Mouse (Mus musculus): ENCODE measurements around the gene Ccdc9. TPM values are rescaled to one million over a fixed set of nuclear protein-coding genes. Genes with fewer than 3 reads are reported as not detected.
"Not testable (repeated sequence)": the region's sequence is repeated elsewhere in the genome, so short reads cannot be mapped to it uniquely, and the experiment has no call there.

Gene Ccdc9
- polyA plus RNA-seq, 1 experiment from 2014 or later: 18.3 TPM

GRCm38 (mm10) chr7:16265856-16266255 is 20.7 kb downstream of the Ccdc9 start:
- WGBS: 87% methylated on average over 11 of the region's 11 CpGs

GRCm38 (mm10) chr7:16263843-16264242 is 22.8 kb downstream of the Ccdc9 start:
- Histone ChIP-seq H3K9ac (replicated peaks; ENCODE audit: low read depth) (no peak overlapping the region), H3K4me2 (replicated peaks; ENCODE audit: low read depth, low read length) (no peak overlapping the region), H3K27me3 (replicated peaks; ENCODE audit: insufficient read depth, low read length) (no peaks in the 10 kb centered on the region), H3K27ac (ENCODE audit: low read length) (no peak overlapping the region), H3K9me3 (ENCODE audit: low read length) (no peaks in the 10 kb centered on the region), H3K4me3 (ENCODE audit: low read depth, low read length) (no peak overlapping the region), H3K4me1 (ENCODE audit: insufficient read depth, low read depth, low read length) (no peaks in the 10 kb centered on the region), H3K36me3 (ENCODE audit: insufficient read depth, low read length) (no peaks in the 10 kb centered on the region)
- TF ChIP-seq EP300 (IDR thresholded peaks at IDR 0.05) (no peak), CTCF (IDR thresholded peaks at IDR 0.05) (no peak)
- no peak for ATAC-seq
- no peak for DNase-seq (ENCODE audit: low spot score)
- WGBS: 74% methylated on average over 5 of the region's 5 CpGs

More at GRCm38 (mm10) chr7:16265856-16266255, 20.7 kb downstream of the Ccdc9 start:
- Histone ChIP-seq H3K9me3 (ENCODE audit: low read length) (no peaks in the 10 kb centered on the region), H3K36me3 (ENCODE audit: insufficient read depth, low read length) (no peaks in the 10 kb centered on the region), H3K4me2 (replicated peaks; ENCODE audit: low read depth, low read length) (no peak overlapping the region), H3K4me3 (ENCODE audit: low read depth, low read length) (no peak overlapping the region), H3K27me3 (replicated peaks; ENCODE audit: insufficient read depth, low read length) (no peaks in the 10 kb centered on the region), H3K9ac (replicated peaks; ENCODE audit: low read depth) (no peak overlapping the region), H3K4me1 (ENCODE audit: insufficient read depth, low read depth, low read length) (no peaks in the 10 kb centered on the region), H3K27ac (ENCODE audit: low read length) (no peak overlapping the region)
- ATAC-seq: no peak
- DNase-seq (ENCODE audit: low spot score): no peak
- TF ChIP-seq CTCF (IDR thresholded peaks at IDR 0.05) (no peak), EP300 (IDR thresholded peaks at IDR 0.05) (no peak)

- no peaks in the 10 kb centered on the region for H3K36me3 ChIP-seq (ENCODE audit: insufficient read depth, low read length)
- no peaks in the 10 kb centered on the region for H3K27me3 ChIP-seq (replicated peaks; ENCODE audit: insufficient read depth, low read length)
- no peak overlapping the region for H3K27ac ChIP-seq (ENCODE audit: low read length)
- H3K4me1 ChIP-seq (ENCODE audit: insufficient read depth, low read depth, low read length): no peaks in the 10 kb centered on the region
- no peaks in the 10 kb centered on the region for H3K9me3 ChIP-seq (ENCODE audit: low read length)
- no peak overlapping the region for H3K4me3 ChIP-seq (ENCODE audit: low read depth, low read length)
- TF ChIP-seq EP300 (IDR thresholded peaks at IDR 0.05) (no peak), CTCF (IDR thresholded peaks at IDR 0.05) (peak; percentile 85)
- 26% methylated on average over 8 of the region's 8 CpGs for WGBS
- ATAC-seq (no peak), DNase-seq (ENCODE audit: low spot score) (peak; percentile 83)
- H3K4me2 ChIP-seq (replicated peaks; ENCODE audit: low read depth, low read length): no peak overlapping the region
- no peak overlapping the region for H3K9ac ChIP-seq (replicated peaks; ENCODE audit: low read depth)
Observed at GRCm38 (mm10) chr7:16263015-16263787, 23.4 kb downstream of the Ccdc9 start.

- TF ChIP-seq CTCF (IDR thresholded peaks at IDR 0.05) (no peak), EP300 (IDR thresholded peaks at IDR 0.05) (no peak)
- no peak for DNase-seq (ENCODE audit: low spot score)
- Histone ChIP-seq H3K4me2 (replicated peaks; ENCODE audit: low read depth, low read length) (no peak overlapping the region), H3K27ac (ENCODE audit: low read length) (no peak overlapping the region), H3K27me3 (replicated peaks; ENCODE audit: insufficient read depth, low read length) (no peaks in the 10 kb centered on the region), H3K36me3 (ENCODE audit: insufficient read depth, low read length) (no peaks in the 10 kb centered on the region), H3K4me3 (ENCODE audit: low read depth, low read length) (no peak overlapping the region), H3K4me1 (ENCODE audit: insufficient read depth, low read depth, low read length) (no peaks in the 10 kb centered on the region), H3K9ac (replicated peaks; ENCODE audit: low read depth) (no peak overlapping the region), H3K9me3 (ENCODE audit: low read length) (no peaks in the 10 kb centered on the region)
- WGBS: 59% methylated on average over 1 of the region's 1 CpGs
- ATAC-seq: no peak
Observed at GRCm38 (mm10) chr7:16261097-16261496, 25.5 kb downstream of the Ccdc9 start.

GRCm38 (mm10) chr7:16259110-16259590 is 27.4 kb downstream of the Ccdc9 start, which contains the start of gene C5ar1:
C5ar1 (minus strand) TSS chr7:16259540.
- ATAC-seq: peak; percentile 26; the same call in 1 of the 2 replicates
- no peaks in the 10 kb centered on the region for H3K36me3 ChIP-seq (ENCODE audit: insufficient read depth, low read length)
- 0 out of 2 replicates have a peak, but pooled peaks have one; percentile 1 for TF ChIP-seq CTCF (IDR thresholded peaks at IDR 0.05)
- no peak for TF ChIP-seq EP300 (IDR thresholded peaks at IDR 0.05)
- no peaks in the 10 kb centered on the region for H3K4me1 ChIP-seq (ENCODE audit: insufficient read depth, low read depth, low read length)
- no peaks in the 10 kb centered on the region for H3K27me3 ChIP-seq (replicated peaks; ENCODE audit: insufficient read depth, low read length)
- no peak within 1 kb of the TSS for H3K27ac ChIP-seq (ENCODE audit: low read length)
- 80% methylated on average over 5 of the region's 5 CpGs for WGBS
- no peaks in the 10 kb centered on the region for H3K9me3 ChIP-seq (ENCODE audit: low read length)
- peak within 1 kb of the TSS; percentile 3; the same call in 1 of the 2 replicates for H3K4me3 ChIP-seq (ENCODE audit: low read depth, low read length)
- no peak within 1 kb of the TSS for H3K4me2 ChIP-seq (replicated peaks; ENCODE audit: low read depth, low read length)
- H3K9ac ChIP-seq (replicated peaks; ENCODE audit: low read depth): no peak within 1 kb of the TSS
- no peak for DNase-seq (ENCODE audit: low spot score)

- H3K4me2 ChIP-seq (replicated peaks; ENCODE audit: low read depth, low read length): no peak overlapping the region
- no peak overlapping the region for H3K9ac ChIP-seq (replicated peaks; ENCODE audit: low read depth)
- no peaks in the 10 kb centered on the region for H3K9me3 ChIP-seq (ENCODE audit: low read length)
- TF ChIP-seq EP300 (IDR thresholded peaks at IDR 0.05): no peak
- DNase-seq (ENCODE audit: low spot score) (peak; percentile 33), ATAC-seq (peak; percentile 41)
- no peaks in the 10 kb centered on the region for H3K4me1 ChIP-seq (ENCODE audit: insufficient read depth, low read depth, low read length)
- H3K27ac ChIP-seq (ENCODE audit: low read length): no peak overlapping the region
- H3K4me3 ChIP-seq (ENCODE audit: low read depth, low read length): no peak overlapping the region
- H3K27me3 ChIP-seq (replicated peaks; ENCODE audit: insufficient read depth, low read length): no peaks in the 10 kb centered on the region
- no peaks in the 10 kb centered on the region for H3K36me3 ChIP-seq (ENCODE audit: insufficient read depth, low read length)
- WGBS: 81% methylated on average over 11 of the region's 11 CpGs
Observed at GRCm38 (mm10) chr7:16257830-16258229, 28.8 kb downstream of the Ccdc9 start.

GRCm38 (mm10) chr7:16255963-16256362 is 30.6 kb downstream of the Ccdc9 start:
- H3K36me3 ChIP-seq (ENCODE audit: insufficient read depth, low read length); H3K9ac ChIP-seq (replicated peaks; ENCODE audit: low read depth); H3K4me1 ChIP-seq (ENCODE audit: insufficient read depth, low read depth, low read length); ATAC-seq; H3K27me3 ChIP-seq (replicated peaks; ENCODE audit: insufficient read depth, low read length); DNase-seq (ENCODE audit: low spot score); H3K4me2 ChIP-seq (replicated peaks; ENCODE audit: low read depth, low read length); H3K9me3 ChIP-seq (ENCODE audit: low read length); H3K27ac ChIP-seq (ENCODE audit: low read length); H3K4me3 ChIP-seq (ENCODE audit: low read depth, low read length): not testable (repeated sequence)
- 77% methylated on average over 4 of the region's 4 CpGs for WGBS

Measured in lung, postnatal 0 days (tissue).